Mouse (Mus musculus): ENCODE measurements around the gene Mrps14. TPM values are rescaled to one million over a fixed set of nuclear protein-coding genes. Genes with fewer than 3 reads are reported as not detected.

The Mrps14 gene
- polyA plus RNA-seq, 1 experiment from 2014 or later, result 271 TPM

- H3K4me2 ChIP-seq (ENCODE audit: low read depth, low read length), result 0 out of 2 replicates have a peak overlapping the region, but pooled peaks have one; percentile 1
- H3K36me3 ChIP-seq (ENCODE audit: control insufficient read depth, insufficient read depth, low read length), result peaks cover 2% of the 10 kb centered on the region; the same call in 1 of the 2 replicates
- H3K27me3 ChIP-seq (ENCODE audit: control insufficient read depth, insufficient read depth, low read length), result no peaks in the 10 kb centered on the region
- peak overlapping the region; percentile 18; the same call in 1 of the 2 replicates for H3K27ac ChIP-seq (ENCODE audit: low read length)
- H3K4me3 ChIP-seq (replicated peaks; ENCODE audit: low read length), result no peak overlapping the region
- no peak for ATAC-seq (ENCODE audit: insufficient read depth, low FRiP score)
- H3K9ac ChIP-seq (ENCODE audit: low read length), result no peak overlapping the region
- no peaks in the 10 kb centered on the region for H3K9me3 ChIP-seq (replicated peaks; ENCODE audit: control insufficient read depth, low read length)
- 64% methylated on average over 5 of the region's 5 CpGs for WGBS
- no peaks in the 10 kb centered on the region for H3K4me1 ChIP-seq (ENCODE audit: control insufficient read depth, insufficient read depth, low read length)
These were observed 56.5 kb downstream of the Mrps14 start for GRCm38 (mm10) chr1:160251388-160252007.

Other genes starting within 250 kb of the Mrps14 start
- gene 4930523C07Rik, start 150.8 kb upstream of the Mrps14 start, polyA plus RNA-seq (2015; fragmentation: Nextera tagmentation; extraction: Ambion mirVana), result 24.3 and 30.1 TPM in 2 replicates
- 14.7 and 14.8 TPM in 2 replicates for gene Tnn, start 41.6 kb upstream of the Mrps14 start, polyA plus RNA-seq (2015; fragmentation: Nextera tagmentation; extraction: Ambion mirVana)
- gene Cacybp, start 17.7 kb downstream of the Mrps14 start, polyA plus RNA-seq (2015; fragmentation: Nextera tagmentation; extraction: Ambion mirVana), result 173 and 189 TPM in 2 replicates

All from stomach, embryonic 16.5 days (tissue).